Mouse (Mus musculus): ENCODE results near the gene Krtcap2.

Krtcap2 gene

DNA sequence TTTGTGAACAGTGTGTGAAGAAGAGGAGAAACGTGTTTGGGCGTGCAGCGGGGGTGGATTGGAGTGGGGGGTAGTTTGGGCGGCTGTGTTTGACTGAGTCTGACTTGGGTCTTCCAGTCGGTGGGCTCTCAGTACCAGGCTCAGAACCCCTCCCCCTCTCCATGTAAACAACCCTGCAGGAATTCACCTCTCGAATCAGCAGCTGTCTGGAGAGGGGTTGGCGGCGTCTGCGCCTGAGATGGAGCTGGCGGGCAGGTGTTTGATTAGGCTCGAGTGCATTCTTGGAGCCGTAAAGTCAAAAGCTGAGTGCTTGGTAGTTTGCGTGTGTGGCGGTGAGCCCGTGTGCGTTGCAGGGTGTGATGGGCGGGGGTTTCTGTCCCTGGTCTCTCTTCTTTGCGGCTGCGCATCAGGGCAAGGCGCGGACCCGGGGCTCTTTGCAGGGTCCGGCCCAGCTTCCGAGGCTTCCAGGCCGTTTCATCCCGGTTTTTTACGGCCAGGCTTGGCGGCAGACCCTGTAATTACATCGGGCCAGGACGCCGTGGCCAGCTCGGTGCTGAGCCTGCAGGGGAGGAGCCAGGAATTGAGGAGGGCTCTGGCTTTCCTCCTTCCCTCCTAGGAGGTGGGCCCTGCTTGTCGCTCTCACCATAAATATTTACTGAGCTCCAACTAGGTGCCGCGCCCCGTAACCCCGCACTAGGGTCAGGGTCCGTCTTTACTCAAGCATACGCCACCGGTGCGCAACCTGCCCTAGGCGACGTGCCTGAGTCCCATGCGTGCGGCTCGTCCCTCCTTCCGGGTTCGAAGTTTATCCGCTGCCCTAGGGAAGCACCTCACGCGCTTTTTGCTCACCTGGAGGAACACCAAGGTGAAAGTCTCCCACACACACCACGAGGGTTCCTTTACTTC, 35.1 kb downstream of the Krtcap2 start, which contains the start of gene Efna1:
Gene Efna1 (minus strand): TSS at position 537 of the 906 bp plus-strand sequence.
- no peak for DNase-seq (ENCODE audit: low read depth, low spot score)

DNA sequence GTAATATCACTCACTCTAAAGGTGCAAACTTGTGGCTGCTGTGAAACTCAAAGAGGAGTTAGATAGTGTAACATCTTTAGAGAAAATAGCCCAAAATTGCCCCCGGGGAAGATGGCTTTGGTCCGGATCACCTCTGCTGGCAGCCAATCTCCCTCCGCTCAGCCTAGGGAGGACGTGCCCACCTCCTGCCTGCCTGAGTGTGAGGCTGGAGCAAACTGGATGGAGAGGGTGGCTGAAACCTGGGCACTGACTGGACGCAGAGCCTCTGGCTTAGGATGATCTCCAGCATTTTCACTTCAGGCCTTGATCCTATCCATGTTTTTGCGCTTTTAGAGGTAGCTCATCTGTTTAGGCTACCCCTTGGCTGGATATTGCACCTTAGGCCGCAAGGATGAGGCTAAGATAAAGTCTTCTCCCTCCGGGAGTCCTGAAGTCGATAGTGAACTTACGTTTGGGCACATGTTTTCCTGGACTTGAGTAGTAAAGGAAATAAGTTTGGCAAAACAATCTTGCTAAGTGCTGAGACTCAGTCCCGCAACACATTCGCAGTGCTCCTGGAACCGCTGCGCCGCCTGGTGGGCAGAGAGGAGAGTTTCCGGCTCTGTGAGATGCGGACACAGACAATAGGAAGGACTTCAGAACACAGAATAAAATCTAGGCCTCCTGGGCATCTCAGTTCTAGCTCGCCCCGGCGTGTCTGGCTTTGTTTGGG, 36.0 kb downstream of the Krtcap2 start:
- DNase-seq (ENCODE audit: low read depth, low spot score), result peak; percentile 76

- no peak for DNase-seq (ENCODE audit: low read depth, low spot score)
These were observed 36.5 kb downstream of the Krtcap2 start for GRCm38 (mm10) chr3:89282291-89282643.

GRCm38 (mm10) chr3:89284261-89284660, 38.5 kb downstream of the Krtcap2 start:
- no peak for DNase-seq (ENCODE audit: low read depth, low spot score)

DNA sequence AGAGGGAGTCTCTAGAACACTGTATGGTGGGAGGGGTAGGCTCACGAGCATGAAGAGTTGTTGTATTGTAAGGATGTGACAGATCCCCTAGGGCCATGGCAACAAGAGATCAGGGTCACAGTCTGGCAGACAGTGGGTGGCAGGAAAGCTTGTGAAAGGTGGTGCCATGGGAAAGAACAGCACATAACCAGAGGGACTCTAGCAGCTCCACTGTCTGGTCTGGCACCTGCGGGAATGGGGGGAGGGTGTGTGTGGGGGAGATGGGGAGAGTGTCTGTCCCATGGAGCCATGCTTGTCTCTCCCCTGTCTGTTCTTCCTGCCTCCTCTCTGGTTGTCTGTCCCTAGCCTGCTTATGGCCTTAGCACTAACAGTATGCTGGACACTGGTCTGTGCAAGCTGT, 39.8 kb downstream of the Krtcap2 start:
- no peak for DNase-seq (ENCODE audit: low read depth, low spot score)

DNA sequence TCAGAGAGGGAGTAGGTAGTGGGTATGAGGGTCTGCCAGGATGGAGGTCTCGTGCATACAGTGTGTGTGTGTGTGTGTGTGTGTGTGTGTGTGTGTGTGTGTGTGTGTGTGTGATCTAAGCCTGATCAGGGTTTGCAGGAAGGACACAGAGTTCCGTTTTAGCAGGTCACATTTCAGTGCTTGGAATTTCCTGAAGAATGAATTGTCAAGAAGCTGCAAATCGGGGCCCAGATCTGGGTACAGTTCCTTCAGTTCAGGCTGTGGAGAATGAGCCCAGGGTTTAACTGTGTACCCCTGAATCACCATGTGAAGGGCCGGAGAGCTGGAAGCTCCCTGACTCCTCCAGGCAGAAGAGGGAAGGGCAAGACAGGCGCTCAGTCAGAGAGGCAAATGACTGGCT, 41.5 kb downstream of the Krtcap2 start:
- DNase-seq (ENCODE audit: low read depth, low spot score), result no peak

GRCm38 (mm10) chr3:89288503-89288928, 42.8 kb downstream of the Krtcap2 start:
- DNase-seq (ENCODE audit: low read depth, low spot score), result no peak

GRCm38 (mm10) chr3:89291874-89292273, 46.1 kb downstream of the Krtcap2 start:
- no peak for DNase-seq (ENCODE audit: low read depth, low spot score)

GRCm38 (mm10) chr3:89292303-89292702, 46.5 kb downstream of the Krtcap2 start:
- DNase-seq (ENCODE audit: low read depth, low spot score), result no peak

DNA sequence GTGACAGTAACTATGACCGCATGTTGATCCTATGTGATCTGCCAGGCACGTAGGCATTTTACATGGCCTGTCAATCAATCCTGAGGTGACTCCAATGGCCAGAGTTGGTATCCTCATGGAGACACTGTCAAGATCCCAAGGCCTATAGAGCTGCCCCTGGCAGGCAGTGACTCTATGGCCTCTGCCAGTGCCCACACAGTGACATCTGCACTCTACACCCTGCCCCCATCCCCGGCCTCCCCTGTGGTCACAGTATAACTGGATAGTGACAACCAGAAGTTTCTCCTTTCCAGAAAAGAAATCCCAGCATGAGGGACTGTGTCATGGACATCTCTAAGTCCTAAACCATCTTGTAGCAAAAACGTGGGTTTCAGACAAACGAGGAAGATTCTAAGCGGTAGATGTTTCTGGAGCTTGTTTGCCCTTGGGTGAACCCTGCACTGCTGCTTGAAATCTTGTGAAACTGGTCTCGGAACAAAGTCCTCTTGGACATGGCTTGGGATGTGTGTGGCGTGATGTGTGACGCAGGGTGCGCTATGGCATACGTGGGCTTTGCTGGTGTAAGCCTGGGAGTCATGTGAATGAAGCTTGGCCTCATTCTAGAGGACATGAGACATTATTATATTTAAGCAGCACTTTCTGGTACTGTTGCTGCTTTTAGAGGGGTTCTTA, 47.6 kb downstream of the Krtcap2 start:
- DNase-seq (ENCODE audit: low read depth, low spot score), result no peak

DNA sequence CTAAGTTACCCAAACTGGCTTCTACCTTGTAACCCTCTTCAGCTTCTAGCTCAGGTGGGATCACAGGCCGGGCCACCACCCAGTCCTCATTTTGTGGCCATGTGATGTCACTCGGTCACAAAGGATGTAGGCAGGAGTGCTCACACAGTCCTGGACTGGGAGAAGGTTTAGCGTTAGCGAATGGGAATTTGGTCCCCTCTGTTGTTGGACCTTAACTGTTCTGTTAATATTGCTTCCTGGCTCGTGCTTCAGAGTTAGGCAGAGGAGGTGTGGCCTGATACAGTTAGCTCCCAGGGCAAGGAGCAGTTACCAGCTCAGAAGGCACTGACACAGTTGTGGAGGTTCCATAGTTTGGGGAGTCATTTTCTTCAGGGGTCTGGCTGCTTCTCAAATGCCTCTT, 48.4 kb downstream of the Krtcap2 start:
- DNase-seq (ENCODE audit: low read depth, low spot score), result no peak

- no peak for DNase-seq (ENCODE audit: low read depth, low spot score)
These were observed 50.0 kb downstream of the Krtcap2 start for GRCm38 (mm10) chr3:89295685-89296230.

DNA sequence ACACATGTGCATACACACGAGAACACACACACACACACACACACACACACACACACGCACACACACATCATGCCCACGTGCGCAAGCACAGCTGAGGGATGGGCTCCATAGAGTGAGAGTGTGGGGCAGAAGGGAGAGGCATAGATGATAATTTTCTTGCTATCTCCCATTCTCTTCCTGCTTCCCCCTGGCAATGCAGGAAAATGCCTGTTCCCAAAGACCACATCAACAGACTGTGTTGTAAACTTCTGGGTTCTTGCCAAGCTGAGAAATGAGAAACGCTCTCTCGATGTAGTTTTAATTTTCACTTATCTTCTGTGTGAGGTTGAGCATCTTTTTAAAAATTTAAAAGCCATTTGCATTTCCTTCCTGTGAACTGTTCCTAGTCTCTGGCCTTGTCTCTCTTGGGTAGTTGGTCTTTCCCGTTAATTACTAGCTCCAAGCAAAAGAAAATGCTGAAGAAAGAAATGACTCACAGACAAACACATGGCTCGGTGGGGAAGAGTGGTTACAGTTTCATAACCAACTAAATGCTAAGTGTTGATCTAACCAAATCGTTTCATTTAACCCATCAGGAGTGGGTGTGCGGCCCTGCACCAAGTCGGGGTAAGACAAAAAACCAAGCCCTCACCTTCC, 51.1 kb downstream of the Krtcap2 start:
- no peak for DNase-seq (ENCODE audit: low read depth, low spot score)

- no peak for DNase-seq (ENCODE audit: low read depth, low spot score)
These were observed 53.1 kb downstream of the Krtcap2 start for GRCm38 (mm10) chr3:89298908-89299307.

DNA sequence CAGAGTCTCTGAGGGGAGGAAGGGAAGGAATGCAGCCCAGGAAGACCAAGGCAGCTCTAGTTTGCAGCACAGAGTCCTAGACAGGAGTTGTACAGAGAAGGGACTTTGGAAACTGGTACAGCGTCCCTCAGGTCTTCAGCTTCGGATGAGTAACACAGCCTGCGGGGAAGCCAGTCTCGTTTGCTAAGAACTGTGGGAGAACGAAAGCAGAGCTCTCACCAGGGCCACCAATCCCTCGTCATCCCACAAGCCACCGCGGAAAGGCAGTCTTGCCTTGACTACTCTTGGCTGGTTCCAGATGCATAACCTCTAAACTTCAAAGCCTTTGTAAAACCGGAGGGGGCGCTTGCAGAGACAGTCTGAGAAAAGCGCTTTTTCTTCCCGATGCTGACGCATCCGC, 53.7 kb downstream of the Krtcap2 start:
- DNase-seq (ENCODE audit: low read depth, low spot score), result no peak

All from retina, postnatal 7 days (tissue).